Mouse (Mus musculus): ENCODE measurements around the gene Zc3hav1. TPM values are rescaled to one million over a fixed set of nuclear protein-coding genes. Genes with fewer than 3 reads are reported as not detected.

Gene Zc3hav1
- 35.5 and 46.4 TPM in 2 replicates for polyA plus RNA-seq (2012; rRNA removed; ENCODE audit: low replicate concordance)

DNA sequence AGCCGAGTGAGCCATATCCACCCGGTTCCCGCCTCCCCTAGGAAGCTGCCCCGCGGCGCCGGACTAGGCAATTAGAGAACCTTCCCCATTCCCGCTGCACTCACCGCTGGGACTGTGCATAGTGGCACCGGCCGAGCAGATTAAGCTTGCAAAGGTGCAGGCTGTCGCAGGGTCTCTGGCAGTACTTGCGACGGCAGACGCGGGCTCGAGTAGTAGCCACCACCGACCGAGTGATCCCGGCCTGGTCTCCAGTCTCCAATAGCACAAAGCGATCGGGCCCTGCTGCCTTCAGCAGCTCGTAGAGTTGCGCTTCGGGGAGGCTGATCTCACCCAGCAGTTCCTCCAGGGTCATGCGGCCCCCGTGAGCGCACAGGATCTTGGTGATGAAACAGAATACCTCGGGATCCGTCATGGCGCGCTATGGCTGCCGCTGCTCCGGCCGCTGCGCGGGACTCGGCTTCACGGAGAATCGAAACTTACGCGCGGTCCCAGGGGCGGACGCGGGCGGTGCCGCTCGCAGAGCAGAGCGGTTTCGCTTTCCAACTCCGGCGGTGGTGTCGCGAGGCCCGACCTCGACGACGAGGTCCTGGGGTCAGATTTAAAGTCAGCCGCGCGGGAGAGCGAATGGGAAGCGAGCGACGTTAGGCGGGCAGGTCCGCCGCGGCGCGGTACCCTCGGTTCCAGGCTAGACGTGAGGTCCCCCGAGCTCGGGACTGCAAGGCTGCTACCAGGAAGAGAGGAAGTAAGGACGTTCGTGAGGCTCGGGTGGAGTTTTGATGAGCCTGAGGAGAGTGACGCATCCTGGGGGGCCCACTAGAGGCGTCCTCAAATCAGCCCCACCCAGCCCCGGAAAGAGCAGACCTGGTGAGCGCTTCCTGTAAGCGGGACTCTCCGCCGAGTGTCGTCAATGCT lies at the start of gene Zc3hav1:
Gene Zc3hav1 (minus strand): TSS at position 793 of the 912 bp plus-strand sequence.

DNA sequence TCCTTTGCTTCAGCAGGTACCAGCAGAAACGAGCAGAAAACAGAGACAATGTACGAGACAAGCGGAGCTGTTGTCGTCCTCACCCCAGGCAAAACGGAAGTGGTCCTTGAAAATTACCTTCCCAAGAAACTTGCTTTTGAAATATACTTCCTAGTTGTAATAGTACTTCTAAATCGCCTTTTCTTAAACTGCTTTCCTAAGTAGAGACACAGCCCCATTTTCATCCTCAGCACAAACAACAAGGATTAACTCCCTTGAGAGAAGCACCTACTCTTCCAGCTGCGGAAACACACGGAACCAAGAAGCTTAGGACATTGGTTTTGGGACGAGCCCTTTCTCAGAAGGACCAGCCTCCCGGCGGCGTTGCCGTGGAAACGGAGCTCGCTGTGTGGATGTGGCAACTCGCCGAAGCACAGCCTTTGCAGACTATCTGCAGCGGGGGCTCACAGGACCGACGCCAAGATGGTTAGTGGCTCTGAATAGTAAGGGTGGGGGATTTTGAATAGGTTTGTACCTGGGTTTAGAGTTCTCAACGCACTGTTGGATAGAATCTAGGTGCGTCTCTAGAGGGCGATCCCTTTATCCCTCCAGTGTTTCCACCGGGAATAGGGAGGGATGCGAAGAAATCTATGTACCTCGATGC lies 26.8 kb upstream of the Zc3hav1 start, which contains the start of gene Ttc26:
Gene Ttc26 (plus strand): TSS at position 341 of the 643 bp plus-strand sequence.

DNA sequence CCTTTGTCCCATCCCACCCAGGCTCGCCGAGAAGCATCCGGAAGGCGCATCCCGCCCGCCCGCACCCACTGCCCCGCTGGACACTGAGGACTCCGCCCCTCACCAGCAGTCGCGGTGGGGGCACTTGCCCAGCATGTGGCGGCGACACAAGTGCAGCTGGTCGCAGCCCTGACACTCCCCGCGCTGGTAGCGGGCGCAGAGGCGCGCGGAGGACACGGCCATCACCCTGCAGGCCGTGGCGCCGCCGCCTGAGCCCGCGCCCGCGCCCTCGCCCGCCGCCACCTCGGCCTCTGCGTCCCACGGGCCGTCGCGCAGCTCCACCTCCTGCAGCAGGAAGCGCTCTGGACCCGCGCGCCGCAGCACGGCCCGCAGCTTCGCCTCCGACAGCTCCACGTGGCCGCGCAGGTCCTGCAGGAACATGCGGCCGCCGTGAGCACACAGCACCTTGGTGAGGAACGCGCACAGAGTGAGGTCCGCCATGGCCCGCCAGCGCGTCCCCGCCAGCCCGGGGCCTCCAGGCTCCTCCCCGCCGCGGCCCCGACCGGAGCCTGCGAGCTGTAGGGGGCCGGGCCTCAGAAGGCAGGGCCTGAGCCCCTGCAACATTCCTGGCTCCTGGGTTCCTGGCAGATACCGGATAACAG lies 55.5 kb downstream of the Zc3hav1 start, which contains the start of gene Zc3hav1l:
Gene Zc3hav1l (minus strand): TSS at position 499 of the 641 bp plus-strand sequence.

Other genes with a start within 250 kb of the Zc3hav1 start
- gene Tmem213, start 245.3 kb downstream of the Zc3hav1 start, polyA plus RNA-seq (2012; rRNA removed; ENCODE audit: low replicate concordance), result not detected in 2 replicates
- 0.32 and 0.52 TPM in 2 replicates for gene Atp6v0a4, start 230.0 kb downstream of the Zc3hav1 start, polyA plus RNA-seq (2012; rRNA removed; ENCODE audit: low replicate concordance)
- 1.5 and 2.4 TPM in 2 replicates for gene D630045J12Rik, start 100.6 kb downstream of the Zc3hav1 start, polyA plus RNA-seq (2012; rRNA removed; ENCODE audit: low replicate concordance)
- gene Zc3hav1l, start 55.3 kb downstream of the Zc3hav1 start, polyA plus RNA-seq (2012; rRNA removed; ENCODE audit: low replicate concordance), result 3.0 and 4.6 TPM in 2 replicates
- 0.39 and 0.85 TPM in 2 replicates for gene Ttc26, start 26.9 kb upstream of the Zc3hav1 start, polyA plus RNA-seq (2012; rRNA removed; ENCODE audit: low replicate concordance)
- gene Ubn2, start 79.3 kb upstream of the Zc3hav1 start, polyA plus RNA-seq (2012; rRNA removed; ENCODE audit: low replicate concordance), result 5.7 and 11.5 TPM in 2 replicates
- 293 and 309 TPM in 2 replicates for gene Fmc1, start 178.9 kb upstream of the Zc3hav1 start, polyA plus RNA-seq (2012; rRNA removed; ENCODE audit: low replicate concordance)
- gene Luc7l2, start 196.7 kb upstream of the Zc3hav1 start, polyA plus RNA-seq (2012; rRNA removed; ENCODE audit: low replicate concordance), result 23.1 and 31.9 TPM in 2 replicates

All from mammary gland, adult 2 months (tissue).